Mouse (Mus musculus) adrenal gland, postnatal 36 days (tissue): ENCODE results near the gene Tmcc3. TPM values are rescaled to one million over a fixed set of nuclear protein-coding genes. Genes with fewer than 3 reads are reported as not detected.
A peak's percentile ranks its signal among the peaks of the same experiment; 100 is the strongest.
"Not testable (repeated sequence)": the region's sequence is repeated elsewhere in the genome, so short reads cannot be mapped to it uniquely, and the experiment has no call there.

Source experiments
- DNase-seq, 2 experiments: peaks; one replicate each; pipeline ENCODE4 v3.0.0; 2021; ENCODE audit warnings: mixed read lengths in 1 of 2
- total RNA-seq, 2 experiments: library from RNA; stranded (reverse); gene quantifications; 2 replicates each; pipeline ENCODE4 v1.2.3; 2021

Gene Tmcc3
- total RNA-seq, 2 experiments from 2014 or later, result 19.9 to 31.3 TPM

DNA sequence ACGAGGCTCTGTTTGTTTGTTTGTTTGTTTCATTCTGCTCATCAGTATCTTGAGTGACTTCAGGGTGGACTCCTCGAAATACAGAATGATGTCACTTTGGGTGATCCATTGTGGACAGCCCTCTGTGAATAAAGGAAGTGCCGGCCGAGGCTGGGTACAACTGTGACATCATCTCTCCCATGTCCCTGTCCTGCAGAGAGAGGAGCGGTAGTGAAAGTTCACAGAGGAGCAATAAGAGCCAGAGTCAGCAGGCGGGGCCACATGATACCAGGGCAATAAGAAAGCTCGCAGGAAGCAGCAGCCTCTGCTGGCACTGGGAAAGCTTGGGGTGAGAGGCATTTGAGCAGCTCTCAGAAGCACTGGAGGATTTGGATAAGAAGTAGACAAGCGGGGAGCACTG is 264.2 kb downstream of the Tmcc3 start:
- peak; percentile 28 to 44 for DNase-seq

DNA sequence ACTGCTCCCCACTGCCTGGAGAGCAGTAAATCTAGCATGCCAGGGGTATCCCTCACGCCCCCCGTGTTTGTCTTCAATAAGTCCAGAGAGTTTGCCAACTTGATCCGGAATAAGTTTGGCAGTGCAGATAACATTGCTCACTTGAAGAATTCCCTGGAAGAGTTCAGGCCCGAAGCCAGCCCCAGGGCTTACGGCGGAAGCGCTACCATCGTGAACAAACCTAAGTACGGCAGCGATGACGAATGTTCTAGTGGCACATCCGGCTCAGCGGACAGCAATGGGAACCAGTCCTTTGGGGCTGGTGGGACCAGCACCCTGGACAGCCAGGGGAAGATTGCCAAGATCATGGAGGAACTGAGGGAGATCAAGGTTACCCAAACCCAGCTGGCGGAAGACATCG is 267.1 kb downstream of the Tmcc3 start:
- no peak for DNase-seq

DNA sequence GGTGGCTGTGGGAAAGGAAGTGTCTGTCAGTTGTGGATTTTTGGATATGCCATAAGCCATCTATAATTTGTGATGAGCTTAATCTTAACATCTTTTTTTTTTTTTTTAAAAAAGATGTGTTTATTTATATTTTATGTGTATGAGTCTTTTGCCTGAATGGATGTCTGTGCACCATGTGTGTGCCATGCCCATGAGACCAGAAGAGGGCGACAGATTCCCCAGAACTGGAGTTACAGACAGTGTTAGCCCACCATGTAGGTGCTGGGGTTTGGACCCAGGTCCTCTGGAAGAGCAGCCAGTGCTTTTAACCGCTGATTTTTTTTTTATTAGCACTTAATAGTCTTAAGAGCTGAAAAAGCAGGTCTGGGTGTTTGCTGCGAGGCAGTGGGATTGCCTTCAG is 269.6 kb downstream of the Tmcc3 start:
- no peak for DNase-seq

DNA sequence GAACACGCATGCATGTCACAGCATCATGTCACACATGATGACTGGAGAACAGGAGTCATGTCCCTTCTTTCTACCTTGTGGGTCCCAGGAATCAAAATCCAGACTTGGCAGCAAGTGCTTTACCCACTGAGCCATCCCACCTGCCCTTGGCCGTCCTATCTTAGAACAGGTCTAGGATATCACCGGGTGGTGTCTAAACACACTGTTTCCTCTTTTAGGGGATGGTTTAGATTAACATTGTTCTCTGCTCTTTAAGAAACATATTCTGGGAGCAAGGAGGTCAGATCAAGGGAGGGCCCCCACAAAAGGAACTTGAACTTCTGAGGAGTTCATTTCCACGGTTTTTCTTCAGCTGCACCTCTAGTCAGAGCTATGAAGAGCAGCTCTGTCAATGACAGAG is 272.0 kb downstream of the Tmcc3 start:
- DNase-seq, result no peak

DNA sequence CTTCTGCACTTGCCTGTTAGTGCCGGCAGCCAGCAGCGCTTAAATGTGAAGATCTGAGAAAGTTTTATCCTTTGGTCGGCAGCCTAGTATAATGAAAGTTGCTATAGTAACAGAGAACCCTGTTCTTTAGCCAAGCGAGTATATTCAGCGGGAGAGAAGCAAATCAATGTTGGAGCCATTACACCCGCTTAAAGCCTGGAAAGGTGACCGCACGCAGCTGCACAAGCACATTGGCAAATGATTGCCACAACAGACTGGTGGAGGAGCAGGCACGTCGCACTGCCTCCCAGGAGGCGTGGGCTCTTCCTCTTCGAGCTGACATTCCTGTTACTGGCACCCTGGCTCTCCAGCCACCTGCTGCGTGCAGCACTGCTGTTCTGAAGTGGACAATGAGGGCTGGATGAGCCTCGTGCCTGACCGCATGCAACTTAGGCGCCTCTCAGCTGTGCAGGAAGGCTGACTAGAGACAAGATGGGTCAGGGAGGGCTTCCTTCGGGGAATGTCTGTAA is 273.2 kb downstream of the Tmcc3 start:
- no peak for DNase-seq

DNA sequence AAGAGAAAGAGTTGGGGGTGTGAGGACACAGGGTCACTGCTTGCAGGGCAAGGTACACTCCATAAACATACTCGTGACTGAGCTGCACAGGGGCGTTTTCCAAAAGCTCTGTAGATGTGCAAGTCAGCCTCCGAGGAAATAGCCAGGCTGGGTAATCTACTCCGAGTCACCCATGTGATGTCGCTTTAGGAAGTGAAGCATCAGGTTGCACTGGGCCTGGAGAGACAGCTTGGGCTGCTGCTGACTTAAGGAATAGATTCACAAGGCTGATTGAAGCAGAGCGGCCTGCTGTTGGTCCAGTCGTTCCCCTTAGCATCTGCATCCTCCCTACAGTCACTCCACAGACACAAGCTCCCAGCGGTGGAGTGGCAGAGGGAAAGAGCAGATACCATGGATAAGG is 274.1 kb downstream of the Tmcc3 start:
- DNase-seq, result no peak

DNA sequence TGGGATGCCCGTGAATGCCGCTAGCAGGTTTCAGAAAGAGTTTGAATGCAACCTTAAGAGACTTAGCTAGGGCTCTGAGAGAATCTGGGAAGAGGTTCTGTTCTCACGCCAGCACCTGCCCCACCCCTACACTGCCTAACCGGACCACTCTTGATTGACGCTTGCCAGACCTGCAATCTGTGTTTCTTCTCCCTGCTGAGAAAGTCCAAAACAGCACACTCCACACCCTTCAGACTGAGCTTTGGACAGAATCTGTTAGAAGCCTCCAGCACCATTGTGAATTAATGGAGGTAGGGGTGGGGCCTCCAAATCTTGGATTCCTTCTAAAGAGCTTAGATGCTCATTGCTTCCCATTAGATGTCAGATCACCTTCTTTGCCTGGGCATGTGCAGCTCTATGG is 277.2 kb downstream of the Tmcc3 start:
- no peak for DNase-seq

DNA sequence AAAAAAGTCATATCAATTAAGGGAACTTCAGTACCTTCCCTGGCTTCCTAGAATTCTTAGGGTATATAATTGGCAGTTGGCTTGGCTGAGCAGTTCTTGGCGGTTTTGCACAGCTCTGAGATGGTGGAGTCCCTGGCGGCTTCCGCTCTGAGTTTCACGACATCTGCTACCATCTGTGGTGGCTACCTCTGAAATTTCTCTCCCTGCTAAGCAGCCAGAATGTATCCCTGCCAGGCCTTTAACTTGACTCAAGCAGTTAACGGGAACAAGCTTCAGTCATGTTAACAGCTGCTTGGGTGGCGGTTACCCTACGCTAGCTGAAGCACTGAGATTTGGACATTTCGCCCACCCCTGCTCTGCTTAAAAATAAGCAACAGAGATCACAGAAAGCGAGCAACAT is 284.0 kb downstream of the Tmcc3 start:
- no peak for DNase-seq

DNA sequence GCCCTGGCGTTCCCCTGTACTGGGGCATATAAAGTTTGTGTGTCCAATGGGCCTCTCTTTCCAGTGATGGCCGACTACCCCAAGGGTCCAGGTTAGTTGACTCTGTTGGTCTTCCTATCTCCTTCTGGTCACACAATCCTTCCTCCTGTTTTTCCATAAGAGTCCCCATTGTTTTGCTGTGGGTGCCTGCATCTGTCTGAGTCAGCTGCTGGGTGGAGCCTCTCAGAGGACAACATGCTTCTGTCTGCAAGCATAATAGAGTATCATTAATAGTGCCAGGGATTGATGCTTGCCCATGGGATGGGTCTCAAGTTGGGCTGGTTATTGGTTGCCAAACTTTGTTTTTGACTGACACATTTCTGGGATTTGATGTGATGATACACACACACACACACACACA is 288.1 kb downstream of the Tmcc3 start:
- not testable (repeated sequence) for DNase-seq

DNA sequence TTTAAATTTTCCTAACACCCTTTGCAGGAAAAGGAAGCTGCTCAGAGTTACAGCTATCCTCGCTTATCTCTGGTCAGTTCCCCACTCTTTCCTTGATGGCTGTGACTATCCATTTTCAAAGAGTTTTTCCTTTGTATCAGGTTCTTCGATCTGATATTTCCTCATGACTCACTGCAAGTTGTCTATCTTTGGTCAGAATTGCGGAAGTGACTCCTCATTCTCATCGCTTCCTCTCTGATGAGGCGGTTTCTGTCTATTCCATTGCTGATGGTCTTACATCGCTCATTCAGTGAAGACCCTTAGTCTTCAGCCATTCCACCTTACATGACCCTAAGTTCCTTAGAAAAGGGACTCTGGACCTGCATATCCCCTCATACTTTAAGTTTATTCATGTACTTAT is 289.3 kb downstream of the Tmcc3 start:
- DNase-seq, result no peak

DNA sequence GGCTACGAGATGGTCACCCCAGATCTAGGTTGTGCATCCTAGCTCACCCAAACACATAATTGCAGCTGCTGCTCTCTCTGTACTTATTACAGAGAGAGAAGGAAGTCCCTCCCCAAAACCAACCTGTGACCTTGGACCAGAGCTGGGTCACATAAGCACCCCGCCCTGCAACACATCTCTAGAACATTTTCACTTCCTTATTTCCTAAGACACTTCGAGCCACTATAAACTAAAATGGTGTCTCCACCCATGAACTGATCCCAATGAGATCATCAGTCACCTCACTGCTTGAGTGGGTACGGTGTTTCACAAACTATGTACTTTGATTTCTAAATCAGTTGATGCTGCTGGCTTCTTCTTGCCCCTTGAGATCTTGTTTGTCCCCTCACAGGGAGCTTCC is 293.7 kb downstream of the Tmcc3 start:
- no peak for DNase-seq

DNA sequence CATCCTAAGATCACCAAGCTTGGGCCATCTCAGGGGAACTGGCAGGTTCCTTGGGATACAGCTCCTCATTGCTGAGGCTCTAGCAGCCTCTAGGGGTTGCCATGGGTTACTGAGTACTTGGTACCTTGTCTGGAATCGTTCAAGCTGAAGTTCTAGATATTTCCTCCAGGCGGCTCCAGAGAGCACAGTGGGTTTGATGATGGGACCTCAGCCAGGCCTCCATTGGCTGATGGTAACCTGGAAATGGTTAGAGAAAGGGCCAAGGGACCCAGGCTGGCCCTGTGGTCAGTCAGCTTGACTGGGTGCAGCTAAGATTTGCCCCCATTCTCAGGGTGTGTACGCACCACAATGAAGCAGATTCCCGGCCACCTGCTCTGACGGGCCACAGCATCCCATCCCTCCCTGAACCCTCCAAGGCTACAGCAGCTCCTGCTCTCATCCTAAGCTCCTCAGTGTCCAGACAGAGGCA is 297.6 kb downstream of the Tmcc3 start:
- peak; percentile 55 to 70 for DNase-seq

DNA sequence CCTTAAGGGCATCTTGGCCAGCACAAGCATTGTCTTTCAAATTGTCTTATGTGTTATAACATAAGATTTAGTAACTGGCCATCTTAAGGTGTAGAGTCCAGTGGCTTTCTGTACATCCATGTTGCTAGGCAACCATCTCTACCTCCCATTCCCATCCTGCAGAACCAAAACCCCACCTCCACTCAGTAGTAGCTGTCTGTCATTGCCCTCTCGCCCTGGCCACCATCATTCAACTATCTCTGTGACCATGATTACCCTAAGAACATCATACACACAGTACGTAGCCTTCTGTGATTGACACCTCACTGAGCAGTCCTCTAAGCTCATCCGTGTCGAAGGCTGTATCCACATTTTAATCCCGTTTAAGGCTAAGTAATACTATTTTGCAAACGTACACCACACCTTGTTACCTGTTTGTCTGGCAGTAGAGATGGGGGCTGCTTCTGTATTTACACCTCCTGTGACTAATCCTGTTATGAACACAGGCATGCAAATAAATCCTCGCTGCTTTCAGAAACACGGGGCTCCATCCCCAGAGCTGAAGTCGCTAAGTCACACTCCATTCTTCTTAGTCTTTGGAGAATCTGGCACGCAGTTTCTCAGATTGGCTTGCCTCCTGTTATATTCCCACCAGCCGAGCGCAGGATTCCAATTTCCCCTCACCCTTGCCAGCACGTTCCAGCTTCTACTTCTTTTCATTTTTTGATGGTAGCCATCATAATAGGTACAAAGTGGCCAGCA is 299.6 kb downstream of the Tmcc3 start:
- DNase-seq, result no peak

DNA sequence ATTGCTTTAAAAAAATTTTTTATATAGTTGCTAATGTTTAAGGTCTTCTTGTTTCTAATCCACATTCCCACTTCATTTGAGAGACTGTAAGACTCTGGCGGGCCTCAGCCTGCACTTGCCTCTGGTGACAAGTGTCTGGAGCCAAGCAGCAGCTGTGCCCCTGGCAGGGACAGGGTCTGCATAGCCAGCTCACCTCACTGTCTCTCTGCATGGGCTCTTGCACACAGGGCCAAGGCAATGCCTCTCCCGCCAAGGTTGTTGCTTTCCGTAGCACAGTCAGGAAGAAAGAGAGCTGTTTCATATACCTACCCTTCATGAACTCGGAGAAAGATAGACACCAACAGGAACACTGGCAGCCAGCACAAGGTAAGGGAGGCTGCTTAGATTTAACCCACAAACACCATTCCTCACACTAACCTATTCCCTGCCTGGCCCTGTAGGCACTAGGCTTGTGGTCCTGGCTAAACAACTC is 300.3 kb downstream of the Tmcc3 start:
- no peak for DNase-seq

DNA sequence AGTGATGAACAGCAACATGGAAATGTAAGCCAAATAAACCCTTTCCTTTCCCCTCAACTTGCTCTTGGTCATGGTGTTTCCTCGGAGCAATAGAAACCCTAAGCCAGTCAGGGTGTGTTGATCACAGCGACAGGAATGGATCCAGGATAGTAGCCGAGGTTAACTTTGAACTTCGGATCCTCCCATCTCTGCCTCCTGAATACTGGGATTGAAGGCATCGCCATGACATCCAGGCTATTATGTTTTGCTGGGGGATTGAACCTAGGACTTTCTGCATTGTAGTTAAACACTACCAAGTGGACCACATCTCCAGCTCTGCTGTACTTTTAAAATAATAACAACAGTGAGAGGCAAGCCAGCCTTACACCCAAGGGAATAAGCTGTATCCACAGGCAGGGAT is 307.8 kb downstream of the Tmcc3 start:
- DNase-seq, result no peak

DNA sequence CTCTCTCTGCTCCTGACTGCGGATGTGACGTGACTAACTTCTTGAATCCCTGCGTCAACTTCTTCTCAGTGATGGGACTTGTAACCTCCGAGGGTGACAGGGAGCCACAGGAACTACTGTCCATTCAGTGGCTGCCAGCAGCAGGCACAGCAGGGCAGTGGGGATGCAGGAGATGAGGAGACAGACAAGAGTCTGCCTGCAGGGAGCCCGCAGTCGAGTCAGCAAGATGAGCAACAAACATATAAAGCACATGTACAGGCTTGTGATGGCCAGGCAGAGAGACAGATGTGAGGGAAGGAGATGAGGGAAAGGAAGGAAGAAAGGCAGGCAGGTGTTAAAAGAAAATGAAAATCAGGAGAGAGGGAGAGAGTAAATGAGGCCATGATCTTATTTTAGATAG is 308.8 kb downstream of the Tmcc3 start:
- DNase-seq, result no peak

DNA sequence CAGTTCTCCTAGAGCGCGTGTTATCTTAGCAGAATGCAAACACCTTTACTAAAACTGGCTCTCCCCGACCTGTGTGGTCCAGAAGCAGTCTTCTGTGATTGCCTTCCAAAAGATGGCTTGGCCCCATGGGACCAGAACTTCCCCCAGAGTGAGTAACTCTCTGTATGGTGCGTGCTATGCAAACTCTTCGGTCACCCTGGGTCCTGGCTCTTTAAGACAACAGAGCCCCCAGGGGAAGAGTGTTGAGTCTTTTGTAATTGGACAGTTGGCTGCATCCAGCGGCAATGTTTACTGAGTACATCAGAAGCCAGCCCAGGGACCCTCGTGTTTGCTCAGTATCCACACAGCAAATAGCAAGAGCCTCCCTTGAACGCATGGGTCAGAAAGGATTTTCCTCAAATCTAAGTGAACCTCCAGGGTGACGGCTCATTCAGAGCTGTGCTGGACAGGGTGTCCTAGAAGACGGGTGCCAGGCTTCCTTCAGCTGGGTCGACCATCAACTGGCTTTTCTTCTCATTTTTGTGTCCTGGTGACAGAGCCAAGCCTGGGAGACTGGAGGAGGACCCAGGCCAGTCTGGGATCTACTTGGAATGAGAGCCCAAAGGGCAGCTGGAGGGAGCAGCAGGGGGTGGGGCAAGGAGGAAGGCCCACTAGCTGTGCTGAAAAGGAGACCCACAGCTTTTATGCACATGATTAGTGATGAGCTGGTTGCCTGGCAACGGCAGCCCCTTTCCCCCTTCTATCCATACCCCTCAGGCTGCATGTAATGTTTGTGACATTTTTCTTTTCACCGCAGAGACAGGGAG is 309.9 kb downstream of the Tmcc3 start:
- no peak for DNase-seq

DNA sequence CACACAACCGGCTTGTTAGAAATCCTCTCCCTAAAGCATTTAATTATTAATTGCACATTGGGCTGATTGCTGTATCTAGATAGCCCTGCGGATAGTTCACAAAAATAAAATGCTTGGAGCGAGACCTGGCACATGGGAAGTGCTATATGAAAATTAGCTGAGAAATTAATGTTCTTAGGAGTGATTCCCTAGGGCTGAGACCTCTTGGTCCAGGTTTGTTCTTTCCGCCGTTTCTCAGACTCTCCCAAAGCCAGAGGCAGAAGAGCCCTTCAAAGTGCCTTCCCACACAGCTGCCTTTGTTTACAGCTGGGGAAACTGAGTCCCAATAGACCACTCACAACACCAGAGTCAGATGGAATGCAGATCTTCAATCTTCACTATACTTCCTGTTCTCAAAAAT is 310.5 kb downstream of the Tmcc3 start:
- no peak for DNase-seq

DNA sequence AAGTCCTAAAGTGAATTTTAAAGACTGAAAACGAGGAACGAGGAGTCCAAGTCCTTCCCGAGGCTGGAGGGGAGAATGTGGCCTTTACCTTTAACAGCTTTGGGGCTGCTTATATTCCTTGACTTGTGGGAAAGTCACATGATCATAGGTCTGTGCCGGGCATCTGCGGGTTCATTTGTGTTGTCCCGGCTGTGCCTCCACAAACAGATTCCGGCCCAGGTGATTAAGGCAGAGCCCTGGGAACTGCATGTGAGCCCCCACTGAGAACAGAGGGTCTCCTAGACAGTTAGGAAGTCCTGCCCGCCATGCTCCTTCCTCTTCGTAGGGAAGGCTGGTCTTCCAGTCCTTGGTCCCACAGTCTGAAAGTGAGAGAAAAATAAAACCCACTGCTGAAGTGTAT is 311.1 kb downstream of the Tmcc3 start:
- no peak for DNase-seq

DNA sequence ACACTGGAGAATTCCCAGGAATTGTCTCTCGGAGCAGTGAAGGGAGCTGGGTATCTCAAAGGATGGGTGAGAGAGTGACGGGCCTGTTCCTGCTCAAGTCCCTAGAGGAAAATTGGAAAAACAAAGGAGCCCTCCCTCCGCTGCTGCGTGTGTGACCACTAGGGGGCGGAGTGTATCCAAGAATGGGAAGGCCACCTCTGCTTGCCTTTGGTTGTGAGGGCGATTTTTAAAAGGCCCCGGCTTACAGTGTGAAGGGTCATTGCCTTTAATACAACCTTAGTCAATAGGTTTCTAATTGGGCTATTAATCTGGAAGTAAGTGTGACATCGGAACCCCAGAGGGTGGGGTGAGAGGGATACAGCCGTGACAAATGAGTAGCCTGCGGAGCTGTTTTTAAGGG is 311.9 kb downstream of the Tmcc3 start:
- peak; percentile 81 to 89 for DNase-seq

DNA sequence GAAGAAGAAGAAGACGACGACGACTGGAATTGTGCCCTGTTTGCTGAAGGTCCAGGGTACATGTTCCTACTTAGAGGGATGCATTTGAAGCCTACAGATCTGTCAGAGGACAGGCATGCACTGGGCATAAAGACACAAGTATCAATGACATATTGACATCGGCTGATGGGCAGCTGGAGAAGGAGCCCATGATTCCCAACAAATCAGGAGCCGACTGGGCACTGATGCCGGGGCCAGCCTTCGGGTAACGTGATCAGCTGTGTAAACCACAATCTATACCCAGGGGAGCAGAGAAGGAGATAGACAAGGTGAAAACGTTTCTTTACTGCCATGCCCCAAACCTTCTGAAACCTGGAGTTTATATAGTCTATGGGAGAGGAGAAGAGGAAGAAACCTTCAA is 313.3 kb downstream of the Tmcc3 start:
- no peak for DNase-seq

DNA sequence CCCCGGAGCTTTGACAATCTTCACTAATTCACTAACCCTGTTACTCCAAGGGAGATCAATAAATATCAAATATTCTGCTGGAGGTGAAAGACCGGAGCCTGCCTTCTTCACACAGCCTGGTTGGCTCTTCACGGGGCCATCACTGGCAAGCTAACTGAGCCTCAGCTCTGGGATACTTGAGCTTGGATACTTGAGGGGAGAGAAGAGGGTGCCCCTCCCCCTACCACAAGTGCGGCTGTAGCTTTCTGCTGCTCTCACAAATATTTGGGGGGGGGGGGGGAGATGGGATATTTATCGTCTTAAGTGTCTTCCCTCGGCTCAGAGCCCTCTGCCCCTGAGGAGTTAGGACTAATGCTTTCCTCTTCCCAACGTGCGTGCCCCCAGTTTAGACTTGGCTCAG is 313.9 kb downstream of the Tmcc3 start:
- DNase-seq, result no peak

DNA sequence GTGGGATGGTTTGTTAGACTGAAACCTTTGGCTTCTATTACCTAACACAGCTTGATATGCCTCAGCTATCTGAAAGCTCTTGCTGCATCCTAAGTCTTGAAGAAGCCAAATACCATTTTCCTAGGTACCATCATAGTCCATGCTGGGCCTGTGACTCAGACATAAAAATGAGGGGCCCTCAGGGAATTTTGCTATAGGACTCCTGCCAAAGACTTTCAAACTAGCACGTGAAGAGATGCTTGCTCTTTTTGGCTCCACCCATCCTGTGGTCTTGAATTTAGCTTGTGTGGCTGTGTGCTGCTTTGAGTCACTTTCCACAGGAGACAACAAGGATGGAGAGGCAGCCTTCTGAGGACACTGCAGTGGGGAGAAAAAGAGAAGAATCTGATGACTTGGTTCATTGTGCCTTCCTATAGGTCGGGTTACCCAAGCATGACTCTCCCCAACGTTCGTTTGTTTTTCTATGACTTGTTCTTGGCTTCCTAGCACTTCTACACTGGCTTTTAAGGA is 319.1 kb downstream of the Tmcc3 start:
- DNase-seq, result no peak
